Mouse (Mus musculus): Measurements from ENCODE around the gene Mindy1. TPM values are rescaled to one million over a fixed set of nuclear protein-coding genes. Genes with fewer than 3 reads are reported as not detected.

The Mindy1 gene
- polyA plus RNA-seq, 1 experiment from 2014 or later, result 39.8 TPM

- H3K36me3 ChIP-seq (replicated peaks), result peaks cover 34% of the 10 kb centered on the region
- no peak overlapping the region for H3K27ac ChIP-seq
- 84% methylated on average over 7 of the region's 7 CpGs for WGBS
- H3K9me3 ChIP-seq, result no peaks in the 10 kb centered on the region
- H3K4me3 ChIP-seq (replicated peaks), result no peak overlapping the region
- no peak overlapping the region for H3K9ac ChIP-seq
- no peak for ATAC-seq (ENCODE audit: low FRiP score)
- H3K4me2 ChIP-seq, result no peak overlapping the region
- peaks cover 15% of the 10 kb centered on the region for H3K4me1 ChIP-seq
- H3K27me3 ChIP-seq, result no peaks in the 10 kb centered on the region
These were observed 5.4 kb downstream of the Mindy1 start for GRCm38 (mm10) chr3:95286510-95286909.

- WGBS, result 95% methylated on average over 3 of the region's 3 CpGs
- Histone ChIP-seq H3K4me2 (no peak overlapping the region), H3K9me3 (no peaks in the 10 kb centered on the region), H3K4me1 (peaks cover 10% of the 10 kb centered on the region), H3K9ac (no peak overlapping the region), H3K4me3 (replicated peaks) (no peak overlapping the region), H3K27me3 (no peaks in the 10 kb centered on the region), H3K36me3 (replicated peaks) (peaks cover 43% of the 10 kb centered on the region), H3K27ac (no peak overlapping the region)
- no peak for ATAC-seq (ENCODE audit: low FRiP score)
These were observed 6.4 kb downstream of the Mindy1 start for GRCm38 (mm10) chr3:95287541-95287940.

- H3K36me3 ChIP-seq (replicated peaks), result peaks cover 61% of the 10 kb centered on the region
- H3K9me3 ChIP-seq, result no peaks in the 10 kb centered on the region
- H3K27me3 ChIP-seq, result no peaks in the 10 kb centered on the region
- H3K9ac ChIP-seq, result no peak overlapping the region
- H3K4me2 ChIP-seq, result no peak overlapping the region
- no peak overlapping the region for H3K27ac ChIP-seq
- H3K4me1 ChIP-seq, result no peaks in the 10 kb centered on the region
- WGBS, result 94% methylated on average over 4 of the region's 4 CpGs
- ATAC-seq (ENCODE audit: low FRiP score), result no peak
- H3K4me3 ChIP-seq (replicated peaks), result no peak overlapping the region
These were observed 8.3 kb downstream of the Mindy1 start for GRCm38 (mm10) chr3:95289419-95289818.

- Histone ChIP-seq H3K4me3 (replicated peaks) (no peak overlapping the region), H3K36me3 (replicated peaks) (peaks cover 68% of the 10 kb centered on the region), H3K4me2 (no peak overlapping the region), H3K9me3 (no peaks in the 10 kb centered on the region), H3K4me1 (no peaks in the 10 kb centered on the region), H3K27ac (no peak overlapping the region), H3K9ac (no peak overlapping the region), H3K27me3 (no peaks in the 10 kb centered on the region)
- no peak for ATAC-seq (ENCODE audit: low FRiP score)
- WGBS, result 85% methylated on average over 6 of the region's 6 CpGs
These were observed 9.0 kb downstream of the Mindy1 start for GRCm38 (mm10) chr3:95290156-95290555.

- H3K4me1 ChIP-seq, result no peaks in the 10 kb centered on the region
- 82% methylated on average over 4 of the region's 4 CpGs for WGBS
- ATAC-seq (ENCODE audit: low FRiP score), result no peak
- no peaks in the 10 kb centered on the region for H3K9me3 ChIP-seq
- H3K9ac ChIP-seq, result no peak overlapping the region
- H3K4me3 ChIP-seq (replicated peaks), result no peak overlapping the region
- H3K27ac ChIP-seq, result no peak overlapping the region
- no peak overlapping the region for H3K4me2 ChIP-seq
- peaks cover 75% of the 10 kb centered on the region for H3K36me3 ChIP-seq (replicated peaks)
- no peaks in the 10 kb centered on the region for H3K27me3 ChIP-seq
These were observed 9.9 kb downstream of the Mindy1 start for GRCm38 (mm10) chr3:95291041-95291440.

- 91% methylated on average over 2 of the region's 2 CpGs for WGBS
- H3K4me3 ChIP-seq (replicated peaks), result no peak overlapping the region
- no peaks in the 10 kb centered on the region for H3K4me1 ChIP-seq
- H3K27ac ChIP-seq, result no peak overlapping the region
- no peaks in the 10 kb centered on the region for H3K9me3 ChIP-seq
- no peak for ATAC-seq (ENCODE audit: low FRiP score)
- no peaks in the 10 kb centered on the region for H3K27me3 ChIP-seq
- no peak overlapping the region for H3K4me2 ChIP-seq
- H3K36me3 ChIP-seq (replicated peaks), result peaks cover 82% of the 10 kb centered on the region
- no peak overlapping the region for H3K9ac ChIP-seq
These were observed 11.8 kb downstream of the Mindy1 start for GRCm38 (mm10) chr3:95292899-95293298.

GRCm38 (mm10) chr3:95293537-95293936, 12.4 kb downstream of the Mindy1 start:
- Histone ChIP-seq H3K27me3 (no peaks in the 10 kb centered on the region), H3K9me3 (no peaks in the 10 kb centered on the region), H3K36me3 (replicated peaks) (peaks cover 77% of the 10 kb centered on the region), H3K9ac (no peak overlapping the region), H3K4me2 (no peak overlapping the region), H3K27ac (no peak overlapping the region), H3K4me1 (no peaks in the 10 kb centered on the region), H3K4me3 (replicated peaks) (no peak overlapping the region)
- WGBS, result 92% methylated on average over 11 of the region's 11 CpGs
- no peak for ATAC-seq (ENCODE audit: low FRiP score)

- Histone ChIP-seq H3K4me2 (no peak overlapping the region), H3K4me3 (replicated peaks) (no peak overlapping the region), H3K9ac (no peak overlapping the region), H3K9me3 (no peaks in the 10 kb centered on the region), H3K27ac (no peak overlapping the region), H3K36me3 (replicated peaks) (peaks cover 73% of the 10 kb centered on the region), H3K27me3 (no peaks in the 10 kb centered on the region), H3K4me1 (no peaks in the 10 kb centered on the region)
- no peak for ATAC-seq (ENCODE audit: low FRiP score)
- WGBS, result 90% methylated on average over 7 of the region's 7 CpGs
These were observed 13.2 kb downstream of the Mindy1 start for GRCm38 (mm10) chr3:95294316-95294715.

- WGBS, result 93% methylated on average over 5 of the region's 5 CpGs
- no peak overlapping the region for H3K4me3 ChIP-seq (replicated peaks)
- no peaks in the 10 kb centered on the region for H3K27me3 ChIP-seq
These were observed 13.6 kb downstream of the Mindy1 start for GRCm38 (mm10) chr3:95294718-95295117.

GRCm38 (mm10) chr3:95295321-95296102, 14.4 kb downstream of the Mindy1 start:
- no peak overlapping the region for H3K4me3 ChIP-seq (replicated peaks)
- no peaks in the 10 kb centered on the region for H3K27me3 ChIP-seq
- H3K36me3 ChIP-seq (replicated peaks), result peaks cover 65% of the 10 kb centered on the region
- no peaks in the 10 kb centered on the region for H3K4me1 ChIP-seq
- no peaks in the 10 kb centered on the region for H3K9me3 ChIP-seq
- no peak for ATAC-seq (ENCODE audit: low FRiP score)
- no peak overlapping the region for H3K4me2 ChIP-seq
- 84% methylated on average over 11 of the region's 11 CpGs for WGBS
- H3K9ac ChIP-seq, result no peak overlapping the region
- H3K27ac ChIP-seq, result no peak overlapping the region

More at GRCm38 (mm10) chr3:95294718-95295117, 13.6 kb downstream of the Mindy1 start:
- H3K36me3 ChIP-seq (replicated peaks), result peaks cover 69% of the 10 kb centered on the region
- H3K9ac ChIP-seq, result no peak overlapping the region
- no peaks in the 10 kb centered on the region for H3K4me1 ChIP-seq
- H3K9me3 ChIP-seq, result no peaks in the 10 kb centered on the region
- no peak for ATAC-seq (ENCODE audit: low FRiP score)
- H3K27ac ChIP-seq, result no peak overlapping the region
- no peak overlapping the region for H3K4me2 ChIP-seq

- WGBS, result 11% methylated on average over 5 of the region's 5 CpGs
These were observed 14.9 kb downstream of the Mindy1 start for GRCm38 (mm10) chr3:95296103-95296469.

GRCm38 (mm10) chr3:95298018-95298417, 16.9 kb downstream of the Mindy1 start:
- peaks cover 43% of the 10 kb centered on the region for H3K36me3 ChIP-seq (replicated peaks)
- H3K9ac ChIP-seq, result no peak overlapping the region
- 93% methylated on average over 7 of the region's 7 CpGs for WGBS
- no peaks in the 10 kb centered on the region for H3K4me1 ChIP-seq
- no peak for ATAC-seq (ENCODE audit: low FRiP score)
- H3K9me3 ChIP-seq, result no peaks in the 10 kb centered on the region
- no peak overlapping the region for H3K4me3 ChIP-seq (replicated peaks)
- H3K4me2 ChIP-seq, result no peak overlapping the region
- H3K27ac ChIP-seq, result no peak overlapping the region
- no peaks in the 10 kb centered on the region for H3K27me3 ChIP-seq

More at GRCm38 (mm10) chr3:95296103-95296469, 14.9 kb downstream of the Mindy1 start:
- Histone ChIP-seq H3K36me3 (replicated peaks) (peaks cover 59% of the 10 kb centered on the region), H3K27ac (no peak overlapping the region), H3K4me1 (no peaks in the 10 kb centered on the region), H3K4me2 (no peak overlapping the region), H3K9ac (no peak overlapping the region), H3K27me3 (no peaks in the 10 kb centered on the region), H3K4me3 (replicated peaks) (no peak overlapping the region), H3K9me3 (no peaks in the 10 kb centered on the region)
- ATAC-seq (ENCODE audit: low FRiP score), result no peak

GRCm38 (mm10) chr3:95301204-95301796, 20.2 kb downstream of the Mindy1 start:
- Histone ChIP-seq H3K4me3 (replicated peaks) (no peak overlapping the region), H3K27me3 (no peaks in the 10 kb centered on the region), H3K9ac (no peak overlapping the region), H3K9me3 (no peaks in the 10 kb centered on the region), H3K4me1 (no peaks in the 10 kb centered on the region), H3K4me2 (no peak overlapping the region), H3K36me3 (replicated peaks) (peaks cover 15% of the 10 kb centered on the region), H3K27ac (no peak overlapping the region)
- ATAC-seq (ENCODE audit: low FRiP score), result no peak
- 76% methylated on average over 3 of the region's 3 CpGs for WGBS

All from forebrain, embryonic 12.5 days (tissue).